Mouse (Mus musculus) ES-E14 (cell line): ENCODE measurements around the gene Nadsyn1.

Source experiments
- CHD2 ChIP-seq: IDR thresholded peaks from 2 replicates; pipeline ENCODE4 v1.6.1; 2014; ENCODE audit warnings: mild to moderate bottlenecking, low read depth, low read length, inconsistent platforms
- HCFC1 ChIP-seq: IDR thresholded peaks from 2 replicates; pipeline ENCODE4 v1.6.1; 2012; ENCODE audit warnings: low read length, inconsistent platforms, borderline replicate concordance; ENCODE audit not compliant: insufficient read depth

DNA sequence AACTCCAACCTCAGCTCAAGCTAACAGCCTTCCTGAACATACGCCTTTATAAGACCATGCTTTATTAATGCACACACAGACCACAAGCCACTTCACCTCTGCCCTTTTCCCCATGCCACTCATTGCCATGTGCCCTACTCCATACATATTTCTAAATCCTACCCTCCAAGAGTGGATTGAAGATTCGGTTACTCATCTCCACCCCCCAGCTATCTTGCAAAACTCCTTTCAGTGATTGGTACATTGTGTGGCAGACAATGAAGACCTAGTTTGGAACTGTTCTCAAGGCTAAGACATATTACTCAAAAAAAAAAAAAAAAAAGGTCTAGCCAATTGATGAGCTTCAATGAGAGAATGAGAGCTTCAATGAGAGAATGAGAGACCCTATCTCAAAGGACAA, 4.3 kb upstream of the Nadsyn1 start:
- TF ChIP-seq CHD2: no peak
- no peak for TF ChIP-seq HCFC1
